Mouse (Mus musculus): ENCODE results near the gene Ebp. TPM values are rescaled to one million over a fixed set of nuclear protein-coding genes. Genes with fewer than 3 reads are reported as not detected.
A peak's percentile ranks its signal among the peaks of the same experiment; 100 is the strongest.

Gene Ebp
- 10 to 100 TPM; 19.6 to 25.1 TPM for total RNA-seq (2021)

- no peak for DNase-seq
These were observed at the start of gene Ebp for GRCm38 (mm10) chrX:8193419-8193723. Gene Ebp, minus strand, starts transcription at chrX:8193512.

DNA sequence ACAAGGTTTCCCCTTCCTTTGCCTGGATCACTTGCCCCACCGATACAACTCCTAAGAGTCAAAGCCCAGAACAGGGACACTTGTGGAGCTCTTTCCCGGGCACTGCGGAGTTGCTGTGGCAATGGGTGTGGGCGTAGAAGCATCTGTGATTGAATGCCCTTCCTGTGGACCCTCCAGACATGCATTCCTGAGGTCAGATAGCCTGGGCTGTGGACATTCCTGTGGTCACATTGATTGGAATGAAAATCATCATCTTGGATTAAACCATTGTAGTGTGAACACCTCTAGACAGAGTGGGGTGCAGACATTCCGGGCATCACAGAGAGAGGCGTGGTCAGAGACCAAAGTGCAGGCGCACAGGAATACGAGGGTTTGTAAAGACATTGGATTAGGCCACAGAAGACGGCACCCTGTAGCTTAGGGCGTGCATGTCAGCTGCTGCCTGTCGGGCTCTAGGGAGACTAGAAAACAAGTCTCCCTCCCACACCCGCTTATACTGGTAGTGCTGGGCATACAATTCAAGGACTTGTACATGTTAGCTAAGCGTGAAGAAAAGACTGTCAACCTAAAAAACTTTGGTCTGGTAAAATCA, 45.6 kb upstream of the Ebp start:
- no peak for DNase-seq
- intact Hi-C loops (cut with DNase I), result no loop called here

More at GRCm38 (mm10) chrX:8193419-8193723, at the start of gene Ebp:
- intact Hi-C loops (cut with DNase I), result loop anchor here (1.0 to 5.0 kb wide), 2 partner anchors 13 to 59 kb away; partner anchors contain the start of genes Ftsj1 and Porcn

- intact Hi-C loops (cut with DNase I), result no loop called here
- DNase-seq, result no peak
These were observed 43.4 kb upstream of the Ebp start for GRCm38 (mm10) chrX:8236704-8237103.

GRCm38 (mm10) chrX:8233602-8234001, 40.3 kb upstream of the Ebp start:
- no peak for DNase-seq
- intact Hi-C loops (cut with DNase I), result no loop called here

GRCm38 (mm10) chrX:8230272-8230671, 37.0 kb upstream of the Ebp start:
- intact Hi-C loops (cut with DNase I), result no loop called here
- no peak for DNase-seq

GRCm38 (mm10) chrX:8223473-8223872, 30.2 kb upstream of the Ebp start:
- DNase-seq, result no peak
- intact Hi-C loops (cut with DNase I), result no loop called here

- intact Hi-C loops (cut with DNase I), result no loop called here
- no peak for DNase-seq
These were observed 29.5 kb upstream of the Ebp start for GRCm38 (mm10) chrX:8222678-8223421.

DNA sequence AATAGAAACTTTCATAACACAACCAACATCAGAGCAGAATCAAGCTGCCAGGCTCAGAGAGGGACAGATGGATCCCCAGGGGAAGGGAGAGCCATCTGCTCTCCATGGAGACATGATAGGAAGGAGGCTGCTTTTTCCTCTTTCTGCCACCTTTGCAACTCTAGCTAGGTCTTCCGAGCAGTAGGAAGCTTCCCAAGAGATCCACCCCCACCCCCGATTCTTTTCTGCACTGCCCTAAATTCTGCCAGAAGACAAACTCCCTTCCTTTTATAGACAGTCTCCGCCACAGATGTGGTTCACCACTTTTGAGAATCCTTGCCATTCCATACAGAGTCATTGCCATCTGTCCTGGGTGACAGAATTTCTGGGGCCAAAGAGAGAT, 29.0 kb upstream of the Ebp start:
- DNase-seq, result no peak
- intact Hi-C loops (cut with DNase I), result no loop called here

DNA sequence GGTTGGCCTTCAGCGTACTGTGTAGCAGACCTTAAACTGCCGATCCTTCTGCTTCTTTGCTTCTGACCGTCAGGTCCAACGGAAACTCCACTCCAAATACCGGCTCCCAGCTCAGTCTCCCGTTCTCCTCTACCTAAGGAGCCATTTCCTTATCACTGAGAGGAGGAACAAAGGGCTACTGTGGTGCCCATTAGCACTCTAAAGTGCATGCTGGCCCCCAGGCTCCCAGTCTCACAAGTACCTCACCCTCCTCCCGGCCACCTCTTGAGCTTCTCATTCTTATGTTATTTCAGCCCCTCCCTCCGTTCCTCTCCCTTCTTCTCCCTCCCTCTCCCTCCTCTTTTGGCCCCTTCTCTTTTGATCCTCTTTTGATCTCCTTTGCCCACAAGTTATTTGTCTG, 26.3 kb upstream of the Ebp start:
- intact Hi-C loops (cut with DNase I), result no loop called here
- DNase-seq, result no peak

DNA sequence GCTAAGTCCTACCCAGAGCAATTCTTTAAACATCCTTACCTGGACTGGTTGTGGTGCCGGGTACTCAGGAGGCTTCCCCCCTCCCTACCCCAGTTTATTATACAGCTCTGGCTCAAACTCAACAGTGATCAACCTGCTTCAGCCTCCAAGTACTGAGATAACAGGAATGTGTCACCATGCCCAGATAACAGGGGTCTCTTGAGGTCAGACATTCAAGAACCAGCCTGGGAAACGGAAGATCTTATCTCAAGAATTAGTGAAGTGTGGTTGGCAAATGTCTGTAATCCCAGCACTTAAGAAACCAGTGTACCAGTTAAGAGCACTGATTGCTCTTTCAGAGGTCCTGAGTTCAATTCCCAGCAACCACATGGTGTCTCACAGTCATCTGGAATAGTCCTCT, 24.8 kb upstream of the Ebp start:
- intact Hi-C loops (cut with DNase I), result no loop called here
- DNase-seq, result no peak

GRCm38 (mm10) chrX:8217383-8217782, 24.1 kb upstream of the Ebp start:
- no peak for DNase-seq
- intact Hi-C loops (cut with DNase I), result no loop called here

- intact Hi-C loops (cut with DNase I), result no loop called here
- DNase-seq, result no peak
These were observed 18.3 kb upstream of the Ebp start for GRCm38 (mm10) chrX:8211490-8212207.

DNA sequence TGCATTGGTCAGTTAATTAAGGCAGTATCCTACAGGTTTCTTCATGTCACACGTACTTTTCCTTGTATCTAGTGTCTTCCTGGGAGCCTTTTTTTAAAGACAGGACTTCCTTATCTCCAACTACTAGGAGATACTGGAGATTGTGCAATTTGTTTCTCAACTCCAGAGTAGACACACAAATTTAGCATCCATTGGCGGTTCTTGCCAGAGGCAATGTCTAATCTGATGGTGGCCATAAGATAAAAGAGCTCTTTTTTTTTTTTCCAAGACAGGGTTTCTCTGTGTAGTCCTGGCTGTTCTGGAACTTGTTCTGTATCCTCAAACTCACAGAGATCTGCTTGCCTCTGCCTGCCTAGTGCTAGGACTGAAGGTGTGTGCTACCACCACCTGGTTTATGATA, 16.4 kb upstream of the Ebp start:
- DNase-seq, result no peak
- intact Hi-C loops (cut with DNase I), result no loop called here

DNA sequence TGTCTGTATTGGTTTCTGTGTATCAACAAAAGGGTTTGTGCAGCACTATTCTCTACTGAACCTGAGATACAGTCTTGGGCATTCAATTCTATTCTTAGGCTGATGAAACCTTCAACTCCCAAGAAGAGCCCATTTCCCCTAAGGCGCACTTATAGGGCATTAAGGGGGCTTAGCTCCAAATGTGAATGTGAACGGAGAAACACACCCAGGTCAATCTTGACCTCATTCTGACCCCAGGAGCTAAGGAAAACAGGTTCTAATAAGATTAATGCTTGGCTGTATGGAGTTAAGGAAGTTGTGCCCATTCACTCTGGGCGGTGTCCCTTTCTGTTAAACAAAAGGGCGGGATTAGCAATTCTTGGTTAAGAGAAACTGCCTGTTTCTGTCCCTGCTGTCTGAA, 13.9 kb upstream of the Ebp start:
- intact Hi-C loops (cut with DNase I), result no loop called here
- no peak for DNase-seq

GRCm38 (mm10) chrX:8206694-8207197, 13.4 kb upstream of the Ebp start:
- intact Hi-C loops (cut with DNase I), result loop anchor here (1.0 kb wide), 1 partner anchor 13 kb away; the partner anchor contains the start of gene Ebp
- DNase-seq, result no peak

GRCm38 (mm10) chrX:8206015-8206693, 12.8 kb upstream of the Ebp start, which contains the start of gene Porcn:
Gene Porcn, minus strand, starts transcription at chrX:8206525.
- intact Hi-C loops (cut with DNase I), result loop anchor here (1.0 kb wide), 1 partner anchor 13 kb away; the partner anchor contains the start of gene Ebp
- peak; percentile 74 to 79 for DNase-seq

- intact Hi-C loops (cut with DNase I), result no loop called here
- no peak for DNase-seq
These were observed 12.2 kb upstream of the Ebp start for GRCm38 (mm10) chrX:8205551-8205950.

DNA sequence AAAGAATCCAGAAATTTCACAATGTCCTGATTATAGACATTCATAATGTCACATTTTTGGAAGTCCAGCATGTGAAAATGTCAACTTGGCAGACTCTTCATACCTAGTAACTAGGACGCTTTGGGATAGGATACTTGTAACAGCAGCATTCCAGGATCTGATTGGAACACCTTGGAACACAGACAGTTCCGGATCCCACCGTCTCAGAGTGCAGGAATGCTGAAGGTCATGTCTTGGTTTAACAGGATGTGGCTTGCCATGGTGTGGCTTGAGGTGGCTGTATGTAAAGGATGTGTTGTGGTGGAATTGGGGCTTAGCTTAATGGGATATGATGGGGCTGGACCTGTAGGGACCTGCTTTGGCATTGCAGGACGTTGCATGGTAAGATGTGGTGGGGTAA, 11.8 kb upstream of the Ebp start:
- no peak for DNase-seq
- intact Hi-C loops (cut with DNase I), result no loop called here

DNA sequence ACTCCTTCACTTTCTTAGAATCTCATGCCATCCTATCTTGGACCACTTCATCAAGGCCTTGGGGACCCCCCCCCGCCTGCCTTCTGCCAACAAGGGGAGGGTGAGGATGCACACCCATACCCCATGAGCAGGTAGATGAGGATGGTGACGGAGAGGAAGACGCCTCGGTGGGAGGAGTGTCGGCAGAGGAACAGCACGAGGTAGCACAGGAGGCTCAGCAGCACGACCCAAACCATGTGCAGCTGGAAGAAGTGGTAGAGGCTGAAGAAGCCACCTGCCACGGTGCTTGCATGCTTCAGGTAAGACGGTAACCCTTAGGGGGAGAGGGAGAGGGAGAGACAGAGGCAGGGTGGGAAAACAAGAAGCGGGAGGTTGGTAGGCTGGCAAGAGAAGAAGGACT, 10.8 kb upstream of the Ebp start:
- DNase-seq, result no peak
- intact Hi-C loops (cut with DNase I), result no loop called here

DNA sequence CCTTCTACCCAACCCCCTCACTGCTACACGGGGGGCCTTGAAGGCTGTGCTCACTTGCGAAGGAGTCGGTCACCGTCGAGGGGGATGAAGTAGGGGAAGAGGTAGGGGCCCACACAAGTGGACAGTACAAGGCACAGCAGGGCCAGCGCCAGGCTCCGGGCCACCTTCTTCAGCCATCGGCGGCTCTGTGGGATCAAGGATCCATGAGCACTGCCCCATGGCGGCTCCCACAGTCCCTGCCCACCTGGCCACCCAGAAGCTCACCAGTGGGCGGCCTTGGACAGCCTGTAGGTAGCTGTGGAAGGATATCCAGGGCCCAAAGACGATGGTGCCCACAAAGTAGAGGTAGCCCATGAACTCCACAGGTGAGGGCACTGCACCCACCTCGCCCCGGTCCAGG, 9.8 kb upstream of the Ebp start:
- intact Hi-C loops (cut with DNase I), result no loop called here
- no peak for DNase-seq
